Mouse (Mus musculus): ENCODE results near the gene Sar1a.

Gene Sar1a

GRCm38 (mm10) chr10:61736671-61737078 lies 56.6 kb downstream of the Sar1a start:
- no peak for DNase-seq

GRCm38 (mm10) chr10:61737537-61737936 lies 57.4 kb downstream of the Sar1a start:
- no peak for DNase-seq

- no peak for DNase-seq
These were observed 58.0 kb downstream of the Sar1a start for GRCm38 (mm10) chr10:61738126-61738525.

- DNase-seq: no peak
These were observed 61.2 kb downstream of the Sar1a start for GRCm38 (mm10) chr10:61741306-61741705.

GRCm38 (mm10) chr10:61741873-61742272 lies 61.8 kb downstream of the Sar1a start:
- DNase-seq: no peak

- DNase-seq: no peak
These were observed 62.2 kb downstream of the Sar1a start for GRCm38 (mm10) chr10:61742336-61742735.

All from lung, postnatal 14 days (tissue).